Mouse (Mus musculus) heart, postnatal 25 days (tissue): Measurements from ENCODE around the gene Mrps30. TPM values are rescaled to one million over a fixed set of nuclear protein-coding genes. Genes with fewer than 3 reads are reported as not detected.

ENCODE experiments used
- total RNA-seq, 2 experiments: library from RNA; stranded (reverse); gene quantifications; 2 replicates each; pipeline ENCODE4 v1.2.3; 2021

The Mrps30 gene
- total RNA-seq, 2 experiments from 2014 or later = 24.6 to 26.7 TPM

Other genes with a start within 250 kb of the Mrps30 start
- under 1 TPM; 0.17 to 0.29 TPM for gene B430218F22Rik, start 622 bp downstream of the Mrps30 start, total RNA-seq